Mouse (Mus musculus): ENCODE measurements around the gene Cacna1c.
"Not testable (repeated sequence)": the region's sequence is repeated elsewhere in the genome, so short reads cannot be mapped to it uniquely, and the experiment has no call there.

The Cacna1c gene

GRCm38 (mm10) chr6:118632491-118632890, 563.7 kb downstream of the Cacna1c start:
- in situ Hi-C loops (cut with MboI; ENCODE audit: low sequenced_read_pairs): no loop called here

- in situ Hi-C loops (cut with MboI; ENCODE audit: low sequenced_read_pairs): no loop called here
Observed at GRCm38 (mm10) chr6:118630006-118630405, 566.2 kb downstream of the Cacna1c start.

GRCm38 (mm10) chr6:118626246-118626645, 570.0 kb downstream of the Cacna1c start:
- in situ Hi-C loops (cut with MboI; ENCODE audit: low sequenced_read_pairs): no loop called here

- in situ Hi-C loops (cut with MboI; ENCODE audit: low sequenced_read_pairs): no loop called here
Observed at GRCm38 (mm10) chr6:118623609-118624008, 572.6 kb downstream of the Cacna1c start.

GRCm38 (mm10) chr6:118621866-118622265, 574.4 kb downstream of the Cacna1c start:
- in situ Hi-C loops (cut with MboI; ENCODE audit: low sequenced_read_pairs): no loop called here

GRCm38 (mm10) chr6:118621406-118621805, 574.8 kb downstream of the Cacna1c start:
- in situ Hi-C loops (cut with MboI; ENCODE audit: low sequenced_read_pairs): no loop called here

- in situ Hi-C loops (cut with MboI; ENCODE audit: low sequenced_read_pairs): no loop called here
Observed at GRCm38 (mm10) chr6:118608906-118609305, 587.3 kb downstream of the Cacna1c start.

GRCm38 (mm10) chr6:118605974-118606373, 590.2 kb downstream of the Cacna1c start:
- in situ Hi-C loops (cut with MboI; ENCODE audit: low sequenced_read_pairs): no loop called here

GRCm38 (mm10) chr6:118603825-118604224, 592.4 kb downstream of the Cacna1c start:
- in situ Hi-C loops (cut with MboI; ENCODE audit: low sequenced_read_pairs): no loop called here

- in situ Hi-C loops (cut with MboI; ENCODE audit: low sequenced_read_pairs): no loop called here
Observed at GRCm38 (mm10) chr6:118595681-118596055, 600.5 kb downstream of the Cacna1c start.

- in situ Hi-C loops (cut with MboI; ENCODE audit: low sequenced_read_pairs): no loop called here
Observed at GRCm38 (mm10) chr6:118594833-118595680, 601.2 kb downstream of the Cacna1c start.

- in situ Hi-C loops (cut with MboI; ENCODE audit: low sequenced_read_pairs): no loop called here
Observed at GRCm38 (mm10) chr6:118594070-118594469, 602.1 kb downstream of the Cacna1c start.

- in situ Hi-C loops (cut with MboI; ENCODE audit: low sequenced_read_pairs): no loop called here
Observed at GRCm38 (mm10) chr6:118593377-118594061, 602.7 kb downstream of the Cacna1c start.

- in situ Hi-C loops (cut with MboI; ENCODE audit: low sequenced_read_pairs): no loop called here
Observed at GRCm38 (mm10) chr6:118592662-118593376, 603.4 kb downstream of the Cacna1c start.

- in situ Hi-C loops (cut with MboI; ENCODE audit: low sequenced_read_pairs): not testable (repeated sequence)
Observed at GRCm38 (mm10) chr6:118578741-118579140, 617.5 kb downstream of the Cacna1c start.

- in situ Hi-C loops (cut with MboI; ENCODE audit: low sequenced_read_pairs): no loop called here
Observed at GRCm38 (mm10) chr6:118574351-118574750, 621.9 kb downstream of the Cacna1c start.

GRCm38 (mm10) chr6:118567816-118568215, 628.4 kb downstream of the Cacna1c start:
- in situ Hi-C loops (cut with MboI; ENCODE audit: low sequenced_read_pairs): no loop called here

- in situ Hi-C loops (cut with MboI; ENCODE audit: low sequenced_read_pairs): no loop called here
Observed at GRCm38 (mm10) chr6:118561745-118562609, 634.2 kb downstream of the Cacna1c start, which contains the start of gene Ankrd26. Gene Ankrd26, minus strand, starts transcription at chr6:118562226.

GRCm38 (mm10) chr6:118561225-118561624, 635.0 kb downstream of the Cacna1c start:
- in situ Hi-C loops (cut with MboI; ENCODE audit: low sequenced_read_pairs): no loop called here

GRCm38 (mm10) chr6:118538627-118539026, 657.6 kb downstream of the Cacna1c start:
- in situ Hi-C loops (cut with MboI; ENCODE audit: low sequenced_read_pairs): no loop called here
